Mouse (Mus musculus): ENCODE measurements around the gene L2hgdh.

Gene L2hgdh

DNA sequence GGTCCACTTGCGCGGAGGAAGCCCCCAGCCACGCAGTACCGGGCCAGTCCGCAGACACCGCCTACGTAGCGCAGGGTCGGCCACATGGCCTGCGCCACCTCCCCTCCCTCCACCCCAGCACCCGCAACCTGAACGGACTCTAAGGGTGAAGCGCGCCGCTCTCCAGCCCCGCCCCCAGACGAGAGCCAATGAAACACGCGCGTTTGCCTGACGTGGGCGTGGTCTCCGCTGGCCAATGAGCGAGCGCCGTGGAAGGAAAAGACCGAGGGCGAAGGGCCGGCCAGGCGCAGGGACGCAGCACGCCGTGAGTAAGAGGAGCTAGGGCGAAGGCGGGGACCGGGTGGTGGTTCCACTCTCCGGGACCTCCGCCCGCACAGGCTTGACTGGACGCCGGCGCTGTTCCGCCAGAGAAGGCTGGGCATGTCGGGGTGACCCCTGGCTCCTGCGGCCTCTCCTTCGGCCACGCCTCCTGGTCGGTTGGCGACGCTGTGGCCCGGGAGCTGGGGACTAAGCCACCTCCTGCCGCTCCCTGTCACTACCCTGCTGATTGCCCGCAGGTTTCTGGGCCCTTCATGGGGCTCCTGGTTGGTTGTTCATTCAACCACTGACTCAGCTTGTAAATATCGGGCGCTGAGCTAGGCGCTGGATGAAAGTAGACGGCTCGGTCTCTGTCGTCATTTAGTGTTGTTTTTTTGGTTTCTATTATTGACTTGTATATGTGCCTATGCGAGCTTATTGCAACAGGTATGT, at the start of gene L2hgdh, which contains the start of gene Atp5s:
TSS of gene L2hgdh (minus strand) at position 163 of the 750 bp plus-strand sequence.
TSS of gene Atp5s (plus strand) at position 240 of the 750 bp plus-strand sequence.
- DNase-seq = peak; percentile 97 to 98

DNA sequence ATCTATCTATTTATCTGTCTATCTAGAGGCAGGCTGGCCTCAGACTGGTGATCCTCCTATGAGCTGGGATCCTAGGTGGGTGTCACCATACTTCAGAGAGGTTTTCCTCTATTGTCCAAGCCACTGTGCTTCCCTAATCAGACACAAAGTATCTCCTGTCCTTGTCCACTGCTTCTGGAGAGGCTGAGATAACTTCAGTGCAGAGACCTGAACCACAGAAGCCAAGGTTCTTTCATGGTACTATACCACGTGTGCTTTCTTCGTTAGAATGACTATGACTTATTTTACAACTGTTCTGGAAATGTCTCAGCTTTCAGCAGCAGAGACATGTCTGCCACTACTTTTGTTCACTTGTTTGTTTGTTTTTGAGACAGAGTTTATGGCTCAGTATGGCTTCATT, 44.2 kb upstream of the L2hgdh start:
- no peak for DNase-seq

DNA sequence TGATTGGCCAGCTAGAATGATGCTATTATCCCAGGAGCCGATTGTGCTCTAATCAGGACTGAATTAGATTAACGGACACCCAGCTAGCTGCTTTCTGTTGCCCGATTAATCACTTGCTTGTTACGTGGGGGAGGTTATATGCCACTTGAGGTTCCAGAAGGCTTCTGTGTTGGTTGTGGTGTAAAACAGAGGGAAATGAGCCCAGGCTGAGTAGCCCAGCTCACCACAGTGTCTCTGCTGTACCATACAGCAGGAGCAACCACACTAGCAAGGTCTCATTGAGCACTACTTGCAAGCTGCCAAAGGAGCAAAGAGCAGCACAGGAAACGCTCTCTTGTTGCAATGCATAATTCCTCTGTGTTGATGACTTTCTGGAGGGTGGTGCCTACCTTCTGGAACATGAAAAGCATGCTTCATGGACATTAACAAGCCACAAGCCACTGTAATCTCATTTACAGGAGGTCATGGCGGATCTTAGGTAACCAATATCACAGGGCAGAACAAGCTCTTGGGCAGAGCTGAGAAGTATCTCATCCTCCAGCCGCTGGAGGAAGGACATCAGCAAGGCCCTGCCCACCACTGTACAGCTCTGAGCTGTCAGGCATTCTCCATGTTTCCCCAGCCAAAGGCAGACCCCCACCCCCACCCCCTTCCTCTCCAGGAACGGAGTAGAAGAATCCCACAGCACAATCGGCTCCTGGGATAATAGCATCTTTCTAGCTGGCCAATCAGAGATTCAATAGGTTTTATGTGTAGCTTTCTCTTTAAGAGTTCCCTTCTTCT, 43.0 kb upstream of the L2hgdh start:
- DNase-seq = no peak

DNA sequence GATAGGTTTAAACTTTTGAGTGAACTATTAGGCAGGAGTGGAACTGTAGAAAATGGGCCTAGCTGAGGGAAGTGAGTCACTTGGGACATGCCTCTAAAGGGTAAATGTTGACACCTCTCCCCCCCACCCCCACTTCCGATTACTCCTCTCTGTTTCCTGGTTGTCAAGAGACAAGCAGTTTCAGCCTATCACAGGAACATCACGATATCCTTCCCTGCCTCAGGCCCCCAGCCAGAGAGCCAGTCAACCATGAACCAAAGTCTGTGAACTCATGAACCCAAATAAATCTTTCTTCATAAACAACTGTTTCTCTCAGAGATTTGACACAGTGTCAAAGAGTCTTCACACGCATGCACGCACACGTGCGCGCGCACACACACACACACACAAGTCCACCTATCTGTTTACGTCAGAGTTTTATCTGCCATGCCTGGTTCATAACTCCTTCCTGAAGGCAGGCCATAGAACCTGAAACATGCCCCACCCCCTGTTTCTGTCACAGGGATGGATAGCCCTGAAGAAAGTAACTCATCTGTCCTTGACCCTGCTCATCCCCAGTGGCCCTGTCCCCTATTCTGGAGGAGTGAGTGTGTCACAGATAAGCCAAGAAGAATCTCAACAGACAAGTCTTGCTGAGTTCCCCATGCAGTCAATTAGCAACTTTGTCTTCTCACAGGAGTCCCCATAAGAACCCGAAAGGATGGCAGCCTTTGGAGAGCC, 41.7 kb upstream of the L2hgdh start:
- DNase-seq = peak; percentile 81 to 83

DNA sequence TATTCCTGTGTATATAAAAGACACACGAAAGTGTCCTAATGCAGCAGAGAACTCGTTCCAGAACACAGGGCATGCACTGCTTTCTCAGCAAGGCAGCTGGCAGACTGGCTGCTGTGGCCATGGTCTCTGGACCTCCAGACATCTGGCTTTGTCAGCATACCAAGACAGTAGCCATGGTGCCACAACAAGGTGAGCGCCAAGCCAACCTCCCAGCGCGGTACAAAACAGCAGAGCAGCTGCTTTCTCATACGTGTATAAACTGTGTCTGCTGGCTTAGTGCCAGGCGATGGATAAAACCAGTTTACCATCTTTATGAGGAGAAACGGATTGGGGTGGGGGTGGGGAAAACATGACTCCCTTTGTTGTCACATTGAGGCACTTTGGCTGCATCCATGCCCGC, 40.9 kb upstream of the L2hgdh start:
- peak in 1 of 2 experiments; percentile 52 for DNase-seq

DNA sequence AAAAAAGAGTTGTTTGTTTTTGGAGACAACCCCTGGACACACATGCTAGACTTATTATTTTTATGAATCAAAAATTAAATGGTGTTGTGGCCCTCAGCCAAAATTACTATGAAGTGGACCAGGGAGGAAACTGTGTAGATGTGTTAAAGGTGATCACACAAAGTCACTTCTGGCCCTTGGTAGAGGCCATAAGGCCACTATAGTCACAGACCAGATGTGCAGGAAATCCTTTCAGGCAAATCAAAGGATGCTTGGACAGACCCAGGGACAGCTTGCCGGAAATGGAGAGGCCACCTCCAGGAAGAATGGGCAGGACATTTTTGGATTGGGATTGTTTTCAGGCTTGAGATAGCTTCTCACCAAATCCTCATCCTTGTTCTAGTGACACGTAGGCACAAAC, 36.9 kb upstream of the L2hgdh start:
- no peak for DNase-seq

DNA sequence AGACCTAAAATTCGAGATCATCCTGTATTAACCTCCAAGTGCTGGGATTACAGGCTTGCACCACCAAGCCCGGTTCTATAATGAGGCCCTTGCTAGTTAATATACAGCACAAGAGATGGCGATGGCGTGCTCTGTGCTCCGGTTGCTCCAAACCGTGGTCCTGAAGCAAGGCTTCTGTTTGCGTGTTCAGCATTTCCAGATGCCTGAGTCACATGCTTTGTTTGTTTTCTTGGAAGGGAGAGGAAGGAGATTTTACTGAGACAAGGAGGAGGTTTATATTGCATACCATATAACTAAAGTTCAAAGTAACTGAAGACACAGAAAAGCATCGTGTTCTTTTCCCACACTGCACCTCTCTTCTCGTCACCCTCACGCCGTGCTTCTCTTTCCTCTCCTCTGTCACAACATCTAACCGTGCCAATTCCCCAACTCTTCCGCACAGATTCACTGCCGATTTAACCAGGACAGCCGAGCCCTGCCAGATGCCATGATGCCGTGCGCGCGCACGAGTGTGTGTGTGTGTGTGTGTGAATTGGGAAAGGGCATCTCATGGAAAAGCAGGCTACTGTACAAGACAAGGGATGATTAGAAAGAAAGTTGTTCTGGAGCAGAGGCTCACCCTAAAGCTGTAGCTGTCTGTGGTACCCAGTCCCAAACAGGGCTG, 36.2 kb upstream of the L2hgdh start:
- no peak for DNase-seq

DNA sequence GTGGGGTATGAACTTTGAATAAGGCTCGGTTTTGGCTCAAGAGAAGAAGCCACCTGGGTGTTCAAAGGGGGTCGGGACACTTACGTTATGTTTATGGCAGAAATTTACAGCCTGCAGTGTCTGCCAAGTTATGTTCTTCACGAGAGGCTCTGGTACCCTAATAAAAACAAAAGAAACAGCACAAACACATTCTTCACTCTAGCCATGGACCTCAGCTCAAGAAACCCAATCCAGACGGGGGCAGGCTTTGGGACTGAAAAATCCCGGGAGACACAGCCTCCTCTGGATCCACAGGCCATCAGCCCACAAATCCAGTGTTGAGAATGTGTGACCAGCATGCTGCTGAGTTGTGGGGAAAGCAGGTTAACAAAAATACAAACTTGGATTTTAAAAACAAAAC, 35.3 kb upstream of the L2hgdh start:
- no peak for DNase-seq

DNA sequence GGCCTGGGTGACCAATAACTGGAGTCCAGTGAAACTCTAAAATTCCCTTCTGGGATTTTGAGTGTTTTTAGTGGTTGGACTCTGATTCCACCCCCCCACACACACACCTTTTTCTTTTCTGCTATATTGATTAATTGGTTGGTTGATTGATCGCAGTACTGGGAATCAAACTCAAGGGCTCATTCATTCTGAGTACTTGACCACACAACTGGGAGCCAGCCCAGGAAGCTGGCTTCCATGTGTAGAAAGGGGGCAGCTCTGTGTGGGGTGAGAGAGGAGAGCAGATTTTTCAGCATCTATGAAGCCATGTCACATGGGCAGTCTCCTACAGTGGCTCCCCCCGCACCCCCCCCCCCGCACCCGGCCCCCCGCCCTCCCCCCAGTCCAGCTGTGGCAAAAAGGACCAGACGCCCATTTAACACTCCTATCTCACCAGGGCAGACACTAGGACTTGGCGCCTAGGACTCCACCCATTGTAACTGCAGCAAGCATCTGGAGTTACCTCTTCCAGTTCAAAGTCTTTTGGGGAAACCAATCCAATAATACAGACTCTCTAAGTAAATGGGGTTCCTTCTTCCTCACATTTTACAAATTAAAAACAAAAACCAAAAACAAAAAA, 34.7 kb upstream of the L2hgdh start:
- DNase-seq = no peak

DNA sequence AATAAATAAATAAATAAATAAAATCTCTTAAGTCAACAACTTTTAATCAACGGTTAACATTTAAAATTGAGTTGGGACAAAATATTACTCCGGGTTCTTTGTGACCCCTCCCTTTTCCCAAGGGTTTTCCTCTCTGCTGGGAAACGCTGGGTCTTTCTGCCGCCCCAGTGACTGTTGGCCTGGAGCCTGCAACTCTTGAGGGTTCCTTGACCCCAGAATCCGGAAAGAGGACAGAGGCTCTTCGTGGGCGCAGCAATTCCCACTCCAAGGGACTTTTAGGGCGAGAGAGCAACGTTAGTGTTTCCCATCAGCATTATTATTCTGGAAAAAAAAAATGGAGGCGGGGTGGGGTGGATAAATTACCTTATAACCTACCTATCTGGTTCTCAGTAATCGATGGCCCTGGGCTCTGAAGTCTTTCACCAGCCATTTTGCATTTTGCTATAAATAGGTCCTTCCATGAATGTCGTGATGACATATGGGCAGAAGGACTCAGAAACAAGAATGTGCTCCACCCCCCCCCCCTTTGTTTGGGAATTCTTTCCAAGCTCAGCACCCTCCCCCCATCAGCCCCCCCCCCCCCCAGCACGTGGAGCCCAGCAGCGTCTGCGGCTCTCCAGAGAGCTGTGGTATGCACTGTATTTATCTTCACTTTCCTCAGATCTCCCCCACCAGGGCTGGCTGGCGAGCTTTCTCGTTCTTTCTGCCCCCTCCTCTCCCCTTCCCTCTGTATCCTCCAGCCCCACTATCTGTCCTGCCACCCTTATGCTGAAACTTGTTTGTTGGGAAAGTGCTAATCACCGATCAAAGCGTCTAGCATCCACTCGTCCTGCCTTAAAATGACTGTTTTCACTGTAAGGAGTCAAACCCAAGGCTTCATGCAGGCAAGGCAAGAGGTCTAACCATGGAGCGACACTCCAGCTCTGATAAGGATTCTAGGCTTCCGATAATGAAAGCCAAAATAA, 33.8 kb upstream of the L2hgdh start:
- DNase-seq = peak in 1 of 2 experiments; percentile 56

DNA sequence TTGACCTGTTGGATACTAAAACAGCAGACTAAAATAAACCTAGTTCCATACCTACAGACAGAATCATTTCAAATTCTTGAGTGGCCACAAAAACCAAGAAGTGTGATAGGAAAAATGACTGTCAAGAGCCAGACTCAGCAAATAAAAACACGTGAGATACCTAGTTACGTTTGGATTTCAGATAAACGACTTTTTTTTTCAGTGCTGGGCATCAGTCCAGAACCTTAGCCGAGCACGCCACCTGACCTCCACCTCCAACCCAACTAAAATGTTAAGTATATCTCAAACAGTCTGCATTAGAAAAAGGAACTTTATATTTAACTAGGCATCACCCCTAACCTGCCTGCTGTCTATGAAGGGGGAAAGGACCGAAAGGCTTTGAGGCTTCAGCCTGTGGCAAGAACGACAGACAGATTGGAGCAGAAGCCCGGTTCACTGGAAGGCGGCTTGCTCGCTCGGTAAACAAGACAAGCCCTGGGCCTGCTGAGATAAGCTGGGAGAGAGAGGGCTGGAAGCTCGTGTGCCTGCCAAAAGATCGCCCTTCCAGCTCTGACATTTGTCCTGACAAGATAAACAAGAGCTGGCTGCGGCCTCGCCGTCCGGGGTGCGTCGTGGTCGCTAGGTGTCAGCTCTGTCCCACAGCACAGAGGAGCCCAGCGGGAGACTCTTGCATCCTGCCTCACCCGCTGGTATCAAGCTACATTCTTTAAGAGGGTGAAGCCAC, 32.9 kb upstream of the L2hgdh start:
- peak; percentile 80 to 83 for DNase-seq

DNA sequence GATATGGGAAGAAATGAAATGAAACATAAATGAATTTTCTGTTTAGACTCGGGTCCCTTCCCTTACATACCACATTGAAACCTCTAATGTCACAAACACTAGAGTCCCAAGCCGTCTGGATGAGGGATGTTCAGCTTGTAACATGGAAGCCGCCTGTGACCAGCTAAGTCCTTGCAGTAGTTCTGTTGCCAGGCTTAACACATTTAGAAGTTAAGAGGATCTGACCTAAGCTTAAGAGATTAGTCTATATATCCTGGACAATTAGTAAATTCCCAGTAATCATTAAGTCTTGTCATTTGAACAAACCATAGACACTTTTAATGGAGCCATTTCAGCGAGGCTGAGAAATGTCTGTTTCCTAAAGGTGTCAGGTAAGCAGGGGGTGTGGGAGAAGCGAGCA, 31.3 kb upstream of the L2hgdh start:
- DNase-seq = no peak

DNA sequence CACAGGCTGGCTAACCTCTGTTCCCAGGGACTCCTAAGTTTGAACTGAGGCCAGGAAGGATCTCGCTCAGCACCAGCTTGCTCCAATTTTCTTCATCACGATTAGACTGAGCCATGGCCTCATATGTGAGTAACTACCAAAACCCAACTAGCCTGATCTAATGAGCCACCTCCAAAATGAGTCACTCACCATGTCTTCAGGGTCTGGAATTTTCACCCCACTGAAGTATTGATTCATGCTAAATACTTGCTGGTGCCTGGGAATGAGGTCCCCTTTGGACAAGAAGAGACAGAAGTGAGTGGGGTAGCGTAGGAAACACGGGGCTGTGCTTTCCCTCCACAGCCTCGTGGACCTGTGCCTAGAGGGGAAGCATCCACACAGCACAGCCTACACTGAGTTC, 29.3 kb upstream of the L2hgdh start:
- DNase-seq = no peak

DNA sequence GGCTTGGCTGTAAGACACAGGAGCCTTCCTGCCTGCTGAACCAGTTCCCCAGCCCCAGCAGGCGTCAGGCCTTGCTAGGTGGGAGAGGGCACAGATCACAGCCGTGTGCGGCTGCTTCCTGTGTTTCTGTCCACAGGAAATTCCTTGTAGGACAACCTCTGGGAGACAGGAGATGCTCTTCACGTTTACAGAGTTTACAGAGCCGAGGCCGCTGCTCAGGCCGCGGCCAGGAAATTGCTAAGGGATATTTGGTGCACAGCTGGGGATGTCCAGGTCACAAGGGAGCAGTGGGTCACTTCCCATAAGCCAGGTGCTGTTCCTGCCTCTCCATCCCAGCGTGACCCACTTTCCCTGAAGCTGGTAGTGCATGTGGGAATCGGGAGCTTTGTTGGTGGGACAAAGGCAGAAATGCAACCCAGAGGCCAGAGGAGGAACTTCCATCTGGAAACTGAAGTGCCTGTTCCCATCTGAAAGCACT, 27.2 kb upstream of the L2hgdh start:
- no peak for DNase-seq

DNA sequence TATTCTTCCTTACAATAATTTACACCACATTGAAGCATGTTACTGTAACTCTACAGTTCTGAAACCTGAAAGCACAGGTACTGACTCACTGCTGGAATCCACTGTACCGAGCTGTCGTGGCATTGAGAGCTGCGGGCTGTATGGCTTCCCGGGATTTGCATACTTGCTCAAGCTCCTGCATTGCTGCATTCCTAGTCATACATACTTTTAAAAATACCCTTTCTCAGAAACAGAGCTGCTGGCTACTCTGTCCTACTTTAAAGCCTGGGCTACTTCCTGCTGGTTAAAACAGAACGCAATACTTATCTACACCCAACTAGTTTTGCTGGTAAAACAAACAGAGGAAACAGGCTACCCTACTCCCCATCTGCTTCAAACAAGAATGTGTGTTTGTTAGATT, 19.5 kb upstream of the L2hgdh start:
- no peak for DNase-seq

DNA sequence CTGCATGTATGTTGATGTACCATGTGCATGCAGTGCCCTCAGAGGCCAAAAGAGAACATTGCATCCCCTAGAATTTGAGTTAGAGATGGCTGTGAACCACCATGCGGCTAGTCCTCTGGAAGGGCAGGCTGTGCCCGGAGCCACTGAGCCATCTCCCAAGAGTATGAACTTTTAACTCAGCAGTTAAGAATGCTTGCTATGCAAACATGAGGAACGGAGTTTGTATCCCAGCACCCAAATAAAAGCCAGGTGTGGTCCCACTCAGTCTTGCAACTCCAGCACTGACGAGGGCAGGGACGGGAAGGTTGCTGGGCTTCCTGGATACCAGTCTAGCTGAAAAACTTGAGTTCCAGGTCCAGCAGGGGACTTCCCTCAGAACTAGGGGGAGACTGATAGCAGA, 17.3 kb upstream of the L2hgdh start:
- DNase-seq = no peak

DNA sequence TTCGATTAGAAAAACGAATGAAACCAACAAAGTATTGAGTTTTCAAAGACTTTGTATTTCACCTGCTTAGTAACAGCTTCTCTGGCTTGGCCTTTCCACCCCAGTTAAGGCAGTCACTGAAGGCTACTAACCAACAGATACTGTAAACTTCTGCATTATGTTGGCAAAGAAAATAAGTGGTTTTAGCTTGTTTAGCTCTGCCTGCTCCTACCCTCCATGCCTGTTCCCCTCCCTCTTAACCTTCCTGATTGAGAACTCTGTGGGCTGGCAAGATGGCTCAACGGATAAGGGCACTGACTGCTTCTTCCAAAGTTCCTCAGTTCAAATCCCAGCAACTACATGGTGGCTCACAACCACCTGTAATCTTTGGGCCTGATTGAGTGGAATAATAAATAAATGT, 9.2 kb upstream of the L2hgdh start:
- DNase-seq = no peak

DNA sequence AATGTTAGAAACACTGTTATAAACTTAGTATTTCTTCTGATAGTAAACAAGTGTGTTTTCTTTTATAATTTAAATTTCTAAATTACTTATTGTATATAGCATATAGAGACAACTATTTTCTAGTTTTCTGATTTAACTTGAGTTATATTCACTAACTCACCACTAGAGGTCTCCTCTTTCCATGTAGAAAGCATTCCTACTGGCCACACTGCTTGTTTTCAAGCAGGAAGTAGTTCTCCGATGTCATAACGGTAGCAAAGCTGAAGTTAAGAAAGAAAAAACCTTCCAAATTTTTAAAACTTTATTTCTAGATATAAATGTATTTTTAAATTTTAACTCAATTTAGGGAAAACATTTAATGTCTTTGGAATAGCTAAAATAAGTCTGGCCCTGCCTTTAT, 8.8 kb upstream of the L2hgdh start:
- DNase-seq = no peak

DNA sequence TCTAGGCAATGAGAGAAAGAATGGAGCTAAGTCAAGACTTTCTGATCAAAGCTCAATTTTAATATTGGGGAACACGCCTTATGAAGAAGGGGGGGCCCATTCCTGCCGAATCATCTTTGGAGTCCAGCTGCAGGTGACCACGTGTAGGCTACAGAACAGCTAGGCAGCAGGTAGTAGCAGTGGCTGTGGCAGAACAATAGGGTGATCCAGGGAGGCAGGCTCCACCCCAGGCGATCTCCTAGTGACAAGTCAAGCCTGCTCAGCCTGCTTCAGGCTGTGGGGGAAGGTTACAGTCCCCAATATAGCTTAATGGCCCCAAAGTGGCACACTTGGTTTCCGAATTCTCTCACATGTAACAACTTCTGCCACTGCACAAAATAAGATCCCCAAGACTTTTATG, 7.5 kb upstream of the L2hgdh start:
- no peak for DNase-seq

DNA sequence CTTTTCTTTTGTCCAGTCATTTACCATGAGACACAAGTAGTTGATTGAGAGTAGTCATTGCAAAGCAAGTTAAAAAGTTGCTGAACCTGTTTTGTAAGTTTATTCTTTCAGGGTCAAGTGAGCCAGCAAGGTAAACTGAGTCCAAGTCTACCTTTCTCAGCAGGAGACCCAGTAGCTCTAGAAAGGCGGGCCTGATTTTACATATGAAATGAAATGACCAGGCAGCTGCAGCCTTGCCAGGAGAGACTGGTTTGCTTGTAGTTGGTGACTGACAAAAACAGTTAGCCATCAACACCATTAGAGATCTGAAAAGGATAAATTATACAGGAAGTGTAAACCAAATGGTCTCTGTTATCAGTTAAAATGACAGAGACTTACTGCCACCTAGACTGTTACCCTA, 5.6 kb upstream of the L2hgdh start:
- no peak for DNase-seq

DNA sequence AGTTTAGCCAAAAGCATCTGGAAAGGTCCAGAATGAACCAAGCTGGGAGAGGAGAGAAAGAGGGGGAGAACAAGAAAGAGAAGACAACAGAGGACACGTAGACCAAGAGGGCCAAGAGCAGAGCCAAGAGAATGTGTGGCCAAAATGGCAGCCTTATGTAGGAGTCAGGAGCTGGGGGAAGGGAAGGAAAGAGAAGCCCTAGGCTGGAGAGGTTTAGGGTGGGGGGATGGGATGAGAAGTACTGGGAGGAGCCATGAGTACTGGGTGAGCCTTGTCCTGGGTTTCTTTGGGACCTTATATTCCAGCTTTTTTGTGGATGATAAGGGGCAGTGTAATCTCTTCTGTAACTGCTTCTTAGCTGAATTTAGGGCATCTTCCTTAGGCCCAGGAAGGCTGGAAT, 4.6 kb upstream of the L2hgdh start:
- no peak for DNase-seq

Measured in kidney, adult 8-10 months (tissue).